Mouse (Mus musculus) intestine, embryonic 16.5 days (tissue): ENCODE data around the gene Klhl26. TPM values are rescaled to one million over a fixed set of nuclear protein-coding genes. Genes with fewer than 3 reads are reported as not detected.

Experiments
- ATAC-seq: fragments of 200-750 bp; cut with Nextera tagmentation; 2 replicates; pipeline ENCODE4 v1.8.0; 2017; ENCODE audit warnings: moderate TSS enrichment, moderate library complexity
- H3K27ac ChIP-seq: fragments of 300-500 bp; sonication (generic); 2 replicates; pipeline ENCODE4 v1.5.1; 2014; ENCODE audit warnings: mild to moderate bottlenecking, low read length
- H3K27me3 ChIP-seq: fragments of 300-500 bp; sonication (generic); replicated peaks from 2 replicates; pipeline ENCODE4 v1.6.1; 2014; ENCODE audit warnings: low read length, control low read depth, mixed read lengths; ENCODE audit not compliant: control insufficient read depth, insufficient read depth
- H3K36me3 ChIP-seq: fragments of 300-500 bp; sonication (generic); 2 replicates; pipeline ENCODE4 v1.6.1; 2014; ENCODE audit warnings: low read length, control low read depth; ENCODE audit not compliant: control insufficient read depth, insufficient read depth
- H3K4me1 ChIP-seq: fragments of 300-500 bp; sonication (generic); 2 replicates; pipeline ENCODE4 v1.6.1; 2014; ENCODE audit warnings: low read length, control low read depth, mixed read lengths; ENCODE audit not compliant: control insufficient read depth, insufficient read depth
- H3K4me2 ChIP-seq: fragments of 300-500 bp; sonication (generic); 2 replicates; pipeline ENCODE4 v1.6.1; 2014; ENCODE audit warnings: low read depth, low read length, control low read depth
- H3K4me3 ChIP-seq: fragments of 300-500 bp; sonication (generic); 2 replicates; pipeline ENCODE4 v1.5.1; 2014; ENCODE audit warnings: mild to moderate bottlenecking, low read length
- H3K9ac ChIP-seq: fragments of 300-500 bp; sonication (generic); 2 replicates; pipeline ENCODE4 v1.6.1; 2014; ENCODE audit warnings: low read depth, low read length
- H3K9me3 ChIP-seq: fragments of 300-500 bp; sonication (generic); 2 replicates; pipeline ENCODE4 v1.6.1; 2016; ENCODE audit warnings: low read length, control low read depth; ENCODE audit not compliant: control insufficient read depth
- WGBS: fragments of 180-500 bp; shearing (Covaris S2); extraction: QIAGEN DNeasy Blood & Tissue Kit; methylation state at CpG from one replicate; pipeline ENCODE4 v1.1.7; 2014; 5-methylcytosine and 5-hydroxymethylcytosine counted together
- polyA plus RNA-seq: library from polyadenylated mRNA; unstranded; fragments of >200 nt; fragmentation: Nextera tagmentation; extraction: Ambion mirVana; gene quantifications from 2 replicates; pipeline ENCODE4 v1.2.1, GENCODE M21; 2015

Klhl26 gene
- polyA plus RNA-seq, 1 experiment from 2014 or later: 21.5 TPM

DNA sequence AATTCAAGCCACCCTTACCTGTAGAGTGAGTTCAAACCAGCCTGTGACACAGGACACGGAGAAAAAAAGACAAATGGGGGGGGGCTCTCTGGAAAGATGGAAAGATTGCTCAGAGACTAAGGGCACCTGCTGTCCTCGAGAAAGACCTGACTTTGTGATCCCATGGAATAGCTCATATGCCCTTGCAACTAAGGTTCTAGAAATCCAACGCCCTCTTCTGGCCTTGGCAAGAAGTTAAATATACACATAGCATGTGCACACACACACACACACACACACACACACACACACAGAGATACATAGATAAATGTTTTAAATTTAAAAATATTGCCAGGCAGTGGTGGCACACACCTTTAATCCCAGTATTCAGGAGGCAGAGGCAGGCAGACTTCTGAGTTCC, 36.5 kb downstream of the Klhl26 start:
- H3K9ac ChIP-seq: no peak overlapping the region
- no peak overlapping the region; the same call in 1 of the 2 replicates for H3K4me3 ChIP-seq
- no peak overlapping the region for H3K27ac ChIP-seq
- H3K4me2 ChIP-seq: peak overlapping the region; percentile 81; the same call in 1 of the 2 replicates
- H3K4me1 ChIP-seq: peaks cover 10% of the 10 kb centered on the region
- ATAC-seq: no peak
- no peaks in the 10 kb centered on the region for H3K9me3 ChIP-seq
- H3K36me3 ChIP-seq: no peaks in the 10 kb centered on the region
- no peaks in the 10 kb centered on the region for H3K27me3 ChIP-seq
- 43% methylated on average over 3 of the region's 3 CpGs for WGBS

DNA sequence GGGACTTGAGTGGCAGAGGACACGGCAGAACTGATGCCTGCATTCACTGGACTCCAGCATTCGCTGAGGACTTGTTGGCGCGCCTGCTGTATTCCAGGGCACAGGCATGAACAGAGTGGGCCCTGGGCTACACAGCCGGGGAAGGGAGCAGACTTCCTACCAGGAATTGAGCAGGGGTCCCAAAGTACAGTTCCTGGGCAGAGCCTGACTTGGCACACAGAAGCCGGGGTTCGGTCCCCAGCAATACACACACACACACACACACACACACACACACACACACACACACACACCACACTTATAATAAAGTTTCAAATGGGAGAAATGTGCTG, 37.0 kb downstream of the Klhl26 start:
- H3K27ac ChIP-seq: peak overlapping the region; percentile 43; the same call in 1 of the 2 replicates
- H3K4me2 ChIP-seq: peak overlapping the region; percentile 81
- peak overlapping the region; percentile 66 for H3K4me3 ChIP-seq
- no peaks in the 10 kb centered on the region for H3K9me3 ChIP-seq
- H3K36me3 ChIP-seq: no peaks in the 10 kb centered on the region
- H3K4me1 ChIP-seq: peaks cover 10% of the 10 kb centered on the region
- ATAC-seq: no peak
- no peaks in the 10 kb centered on the region for H3K27me3 ChIP-seq
- H3K9ac ChIP-seq: peak overlapping the region; percentile 69
- WGBS: 1% methylated on average over 7 of the region's 7 CpGs

DNA sequence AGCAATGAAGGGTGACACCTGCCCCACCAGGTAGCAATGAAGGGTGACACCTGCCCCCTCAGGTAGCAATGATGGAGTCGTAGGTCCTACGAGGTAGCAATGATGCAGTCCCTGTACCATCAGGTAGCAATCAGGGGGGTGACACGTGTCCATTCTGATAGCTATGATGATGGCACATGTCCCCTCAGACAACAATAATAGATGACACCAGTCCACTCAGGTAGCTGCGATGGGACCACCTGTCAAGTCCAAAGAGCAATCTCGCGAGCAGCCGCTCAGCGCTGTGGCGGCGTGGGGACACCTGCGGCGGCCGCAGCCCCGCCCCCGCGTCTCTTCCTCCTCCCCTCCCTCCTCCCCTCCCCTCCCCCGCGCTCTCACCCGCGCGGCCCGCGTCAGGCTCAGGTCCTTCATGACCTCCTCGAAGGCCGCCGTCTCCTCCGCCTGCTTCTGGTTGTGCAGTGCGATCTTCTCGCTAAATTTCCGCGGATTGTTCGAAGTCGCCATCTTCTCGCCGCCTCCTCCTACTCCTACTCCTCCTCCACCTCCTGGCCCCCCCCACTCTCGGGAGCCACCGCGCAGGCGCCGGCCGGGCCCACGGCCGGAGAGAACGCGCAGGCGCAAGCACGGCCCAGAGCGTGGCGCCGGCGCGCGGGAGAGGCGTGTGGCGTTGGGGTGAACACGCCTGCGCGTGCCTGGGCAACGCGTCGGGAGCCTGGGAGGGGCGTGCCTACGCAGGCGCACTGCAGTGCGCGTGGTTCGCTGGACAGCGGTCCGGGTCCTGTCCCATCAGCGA, 37.5 kb downstream of the Klhl26 start, which contains the start of gene Crtc1:
Crtc1 (minus strand) TSS at position 525 of the 793 bp plus-strand sequence.
- whole genome bisulfite sequencing: 1% methylated on average over 67 of the region's 70 CpGs
- peak within 1 kb of the TSS; percentile 66 for H3K4me3 ChIP-seq
- peak within 1 kb of the TSS; percentile 71 for H3K9ac ChIP-seq
- H3K4me1 ChIP-seq: peaks cover 10% of the 10 kb centered on the region
- H3K36me3 ChIP-seq: no peaks in the 10 kb centered on the region
- H3K27me3 ChIP-seq: no peaks in the 10 kb centered on the region
- ATAC-seq: peak; percentile 99
- no peaks in the 10 kb centered on the region for H3K9me3 ChIP-seq
- peak within 1 kb of the TSS; percentile 43; the same call in 1 of the 2 replicates for H3K27ac ChIP-seq
- peak within 1 kb of the TSS; percentile 91 for H3K4me2 ChIP-seq

GRCm38 (mm10) chr8:70438423-70438822, 38.3 kb downstream of the Klhl26 start:
- H3K4me1 ChIP-seq: peaks cover 10% of the 10 kb centered on the region
- no peak overlapping the region for H3K27ac ChIP-seq
- peak overlapping the region; percentile 91 for H3K4me2 ChIP-seq
- peak overlapping the region; percentile 66 for H3K4me3 ChIP-seq
- 81% methylated on average over 2 of the region's 2 CpGs for WGBS
- H3K27me3 ChIP-seq: no peaks in the 10 kb centered on the region
- H3K9me3 ChIP-seq: no peaks in the 10 kb centered on the region
- no peak for ATAC-seq
- H3K36me3 ChIP-seq: no peaks in the 10 kb centered on the region
- H3K9ac ChIP-seq: peak overlapping the region; percentile 71; the same call in 1 of the 2 replicates

GRCm38 (mm10) chr8:70435156-70435555, 41.6 kb downstream of the Klhl26 start:
- H3K36me3 ChIP-seq: no peaks in the 10 kb centered on the region
- peaks cover 10% of the 10 kb centered on the region for H3K4me1 ChIP-seq
- H3K4me3 ChIP-seq: no peak overlapping the region
- H3K4me2 ChIP-seq: no peak overlapping the region
- H3K27me3 ChIP-seq: no peaks in the 10 kb centered on the region
- WGBS: 94% methylated on average over 5 of the region's 5 CpGs
- H3K9me3 ChIP-seq: no peaks in the 10 kb centered on the region
- ATAC-seq: no peak
- H3K9ac ChIP-seq: no peak overlapping the region
- H3K27ac ChIP-seq: no peak overlapping the region

DNA sequence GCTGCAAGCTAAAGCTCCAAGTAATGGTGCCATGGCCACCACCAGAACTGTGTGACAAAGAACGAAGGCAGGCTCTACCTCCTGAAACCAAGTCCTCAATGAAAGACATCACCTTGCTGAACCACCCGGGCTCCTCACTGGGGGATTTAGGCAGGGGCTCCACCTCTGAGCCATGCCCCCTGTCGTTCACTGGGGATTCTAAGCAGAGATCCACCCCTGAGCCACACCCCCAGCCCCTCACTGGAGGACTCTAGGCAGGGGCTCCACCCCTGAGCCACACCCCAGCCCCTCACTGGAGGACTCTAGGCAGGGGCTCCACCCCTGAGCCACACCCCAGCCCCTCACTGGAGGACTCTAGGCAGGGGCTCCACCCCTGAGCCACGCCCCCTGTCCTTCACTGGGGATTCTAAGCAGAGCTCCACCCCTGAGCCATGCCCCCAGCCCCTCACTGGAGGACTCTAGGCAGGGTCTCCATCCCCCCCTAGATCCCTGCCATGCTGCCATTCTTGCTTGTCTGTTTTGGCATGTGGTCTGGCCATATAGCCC, 43.7 kb downstream of the Klhl26 start:
- Histone ChIP-seq H3K36me3 (no peaks in the 10 kb centered on the region), H3K4me2 (no peak overlapping the region), H3K9me3 (no peaks in the 10 kb centered on the region), H3K4me1 (peaks cover 4% of the 10 kb centered on the region; the same call in 1 of the 2 replicates), H3K4me3 (no peak overlapping the region), H3K27ac (no peak overlapping the region), H3K9ac (no peak overlapping the region), H3K27me3 (no peaks in the 10 kb centered on the region)
- ATAC-seq: peak; percentile 27; the same call in 1 of the 2 replicates
- 43% methylated on average over 4 of the region's 4 CpGs for WGBS

DNA sequence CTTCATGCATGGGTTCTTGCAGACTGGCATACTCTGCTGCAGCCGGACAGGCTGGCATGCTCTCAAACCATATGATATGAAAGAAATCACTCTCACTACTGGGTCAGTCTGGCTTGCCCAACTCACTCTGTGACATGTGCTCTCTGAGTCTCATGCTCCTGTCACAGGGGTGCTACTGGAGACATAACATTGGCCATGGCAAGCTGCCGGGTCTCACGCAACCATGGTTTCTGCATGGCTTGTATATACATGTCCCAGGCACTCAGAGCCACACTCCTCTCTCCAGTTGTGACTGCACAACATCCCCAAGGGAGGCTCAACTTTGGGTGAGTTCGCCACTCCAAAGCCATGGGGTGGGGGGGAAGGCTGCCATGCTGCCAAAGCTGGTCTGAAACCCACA, 45.6 kb downstream of the Klhl26 start:
- no peak overlapping the region for H3K27ac ChIP-seq
- H3K36me3 ChIP-seq: no peaks in the 10 kb centered on the region
- no peak for ATAC-seq
- H3K4me1 ChIP-seq: 0 out of 2 replicates have a peak, but pooled peaks cover 4% of the 10 kb centered on the region
- 96% methylated on average over 4 of the region's 4 CpGs for WGBS
- H3K9ac ChIP-seq: no peak overlapping the region
- H3K4me3 ChIP-seq: no peak overlapping the region
- H3K9me3 ChIP-seq: no peaks in the 10 kb centered on the region
- H3K27me3 ChIP-seq: no peaks in the 10 kb centered on the region
- no peak overlapping the region for H3K4me2 ChIP-seq

GRCm38 (mm10) chr8:70426300-70426907, 50.4 kb downstream of the Klhl26 start:
- H3K9me3 ChIP-seq: no peaks in the 10 kb centered on the region
- WGBS: 88% methylated on average over 2 of the region's 2 CpGs
- H3K4me2 ChIP-seq: no peak overlapping the region
- H3K36me3 ChIP-seq: no peaks in the 10 kb centered on the region
- ATAC-seq: no peak
- no peaks in the 10 kb centered on the region for H3K27me3 ChIP-seq
- H3K4me3 ChIP-seq: no peak overlapping the region
- H3K9ac ChIP-seq: no peak overlapping the region
- H3K4me1 ChIP-seq: 0 out of 2 replicates have a peak, but pooled peaks cover 4% of the 10 kb centered on the region
- H3K27ac ChIP-seq: no peak overlapping the region

GRCm38 (mm10) chr8:70422722-70423121, 54.0 kb downstream of the Klhl26 start:
- H3K36me3 ChIP-seq: no peaks in the 10 kb centered on the region
- no peak overlapping the region for H3K4me3 ChIP-seq
- no peaks in the 10 kb centered on the region for H3K9me3 ChIP-seq
- ATAC-seq: no peak
- no peaks in the 10 kb centered on the region for H3K27me3 ChIP-seq
- no peak overlapping the region for H3K27ac ChIP-seq
- H3K4me1 ChIP-seq: peaks cover 22% of the 10 kb centered on the region
- H3K4me2 ChIP-seq: no peak overlapping the region
- WGBS: 85% methylated on average over 2 of the region's 2 CpGs
- H3K9ac ChIP-seq: no peak overlapping the region
